Mouse (Mus musculus) liver, embryonic 11.5 days (tissue): Measurements from ENCODE around the gene Slc44a3. TPM values are rescaled to one million over a fixed set of nuclear protein-coding genes. Genes with fewer than 3 reads are reported as not detected.

Experiments used
- ATAC-seq: fragments of 200-750 bp; cut with Nextera tagmentation; replicated peaks from 2 replicates; pipeline ENCODE4 v1.8.0; 2017; ENCODE audit warnings: moderate number of reproducible peaks, mild to moderate bottlenecking, moderate TSS enrichment, moderate library complexity; ENCODE audit not compliant: low FRiP score
- DNase-seq: peaks from one replicate; pipeline ENCODE4 v3.0.0-alpha.2; 2017; ENCODE audit warnings: low spot score
- H3K27ac ChIP-seq: fragments of 300-500 bp; sonication (generic); 2 replicates; pipeline ENCODE4 v1.5.1; 2014; ENCODE audit warnings: mild to moderate bottlenecking, low read depth, low read length, control low read depth
- H3K27me3 ChIP-seq: fragments of 300-500 bp; sonication (generic); replicated peaks from 2 replicates; pipeline ENCODE4 v1.6.1; 2014; ENCODE audit warnings: low read length, mixed read lengths; ENCODE audit not compliant: control insufficient read depth, insufficient read depth
- H3K36me3 ChIP-seq: fragments of 300-500 bp; sonication (generic); 2 replicates; pipeline ENCODE4 v1.6.1; 2014; ENCODE audit warnings: mild to moderate bottlenecking, low read length, moderate library complexity, mixed read lengths; ENCODE audit not compliant: control insufficient read depth, insufficient read depth
- H3K4me1 ChIP-seq: fragments of 300-500 bp; sonication (generic); replicated peaks from 2 replicates; pipeline ENCODE4 v1.6.1; 2014; ENCODE audit warnings: low read length, mixed read lengths; ENCODE audit not compliant: control insufficient read depth, insufficient read depth
- H3K4me2 ChIP-seq: fragments of 300-500 bp; sonication (generic); 2 replicates; pipeline ENCODE4 v1.6.1; 2014; ENCODE audit warnings: mild to moderate bottlenecking, control low read depth, moderate library complexity
- H3K4me3 ChIP-seq: fragments of 300-500 bp; sonication (generic); 2 replicates; pipeline ENCODE4 v1.5.1; 2014; ENCODE audit warnings: low read depth, low read length, control low read depth
- H3K9ac ChIP-seq: fragments of 300-500 bp; sonication (generic); 2 replicates; pipeline ENCODE4 v1.6.1; 2014; ENCODE audit warnings: low read depth, low read length, control low read depth
- H3K9me3 ChIP-seq: fragments of 300-500 bp; sonication (generic); 2 replicates; pipeline ENCODE4 v1.6.1; 2016; ENCODE audit warnings: low read length, inconsistent platforms, mixed read lengths; ENCODE audit not compliant: control insufficient read depth
- WGBS: fragments of 180-500 bp; shearing (Covaris S2); extraction: QIAGEN DNeasy Blood & Tissue Kit; methylation state at CpG from one replicate; pipeline ENCODE4 v1.1.7; 2014; 5-methylcytosine and 5-hydroxymethylcytosine counted together
- polyA plus RNA-seq: library from polyadenylated mRNA; unstranded; fragments of >200 nt; fragmentation: Nextera tagmentation; extraction: Ambion mirVana; gene quantifications from 2 replicates; pipeline ENCODE4 v1.2.1, GENCODE M21; 2014

Gene Slc44a3
- polyA plus RNA-seq, 1 experiment from 2014 or later: 1.7 TPM

DNA sequence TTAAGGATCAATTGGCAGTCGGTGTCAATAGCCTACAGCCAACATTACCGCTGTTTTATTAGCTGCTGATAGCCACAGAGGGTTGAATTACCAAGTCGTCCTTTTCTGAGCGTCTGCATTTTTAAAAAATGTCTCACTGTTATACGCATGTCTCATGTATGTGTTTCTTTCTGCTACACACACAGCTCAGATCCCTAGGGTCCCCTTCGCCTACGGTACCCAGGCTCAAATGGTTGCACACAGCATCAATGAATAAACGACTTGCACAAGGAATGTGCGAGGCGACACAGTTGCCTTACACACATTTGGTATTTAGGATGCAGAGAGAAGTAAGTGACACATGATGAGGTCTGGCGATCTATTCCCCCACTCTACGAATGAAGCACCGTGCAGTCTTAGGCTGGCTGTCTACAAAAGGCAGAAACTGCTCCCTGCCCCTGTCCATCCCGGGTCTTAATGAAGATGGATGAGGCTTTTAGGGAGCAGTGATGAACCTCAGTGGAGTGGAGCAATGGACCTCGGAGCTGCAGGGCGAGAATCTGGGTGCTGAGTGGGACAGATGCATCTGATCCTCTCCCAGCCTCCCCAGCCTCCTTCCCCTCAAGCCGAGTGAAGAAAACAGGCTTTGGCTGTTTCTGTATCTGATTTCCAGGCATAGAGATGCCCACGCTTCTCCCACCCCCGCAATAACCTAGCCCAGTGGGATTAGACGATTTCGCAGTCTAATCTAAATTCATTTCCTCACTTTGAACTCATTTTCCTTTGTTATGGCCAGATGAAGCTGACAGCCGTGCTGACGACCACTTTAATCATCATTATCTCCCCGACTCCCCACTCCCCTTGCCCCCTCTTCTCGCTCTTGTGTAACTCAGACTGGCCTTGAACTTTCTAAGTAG lies 48.7 kb downstream of the Slc44a3 start:
- Histone ChIP-seq H3K9ac (no peak overlapping the region), H3K27ac (no peak overlapping the region), H3K4me2 (no peak overlapping the region), H3K9me3 (no peaks in the 10 kb centered on the region), H3K4me3 (no peak overlapping the region), H3K27me3 (no peaks in the 10 kb centered on the region), H3K36me3 (no peaks in the 10 kb centered on the region), H3K4me1 (peaks cover 12% of the 10 kb centered on the region)
- no peak for ATAC-seq
- 61% methylated on average over 25 of the region's 25 CpGs for WGBS
- DNase-seq: no peak

DNA sequence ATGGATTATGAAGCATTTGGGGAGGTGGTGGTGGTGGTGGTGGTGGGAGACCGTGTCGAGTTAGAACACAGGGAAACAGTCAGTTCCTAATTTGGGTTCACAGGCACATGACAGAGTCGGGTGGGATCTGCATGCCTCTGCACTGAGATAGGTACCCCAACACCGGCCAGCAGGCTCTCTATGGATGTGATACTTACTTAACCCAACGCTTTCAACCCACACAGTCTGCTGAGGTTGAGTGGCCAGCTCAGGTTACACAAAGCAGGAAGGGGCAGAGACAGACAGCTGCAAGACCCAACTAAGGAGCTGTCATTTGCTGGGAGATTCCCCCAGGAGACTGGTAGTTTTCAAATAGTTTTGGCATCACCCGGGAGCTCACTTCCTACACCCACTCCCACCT lies 50.6 kb downstream of the Slc44a3 start:
- WGBS: 47% methylated on average over 6 of the region's 6 CpGs
- H3K9me3 ChIP-seq: no peaks in the 10 kb centered on the region
- H3K27me3 ChIP-seq: no peaks in the 10 kb centered on the region
- no peak overlapping the region for H3K4me3 ChIP-seq
- H3K4me1 ChIP-seq: peaks cover 18% of the 10 kb centered on the region
- no peak for ATAC-seq
- H3K4me2 ChIP-seq: no peak overlapping the region
- H3K27ac ChIP-seq: no peak overlapping the region
- no peak overlapping the region for H3K9ac ChIP-seq
- H3K36me3 ChIP-seq: no peaks in the 10 kb centered on the region
- no peak for DNase-seq

DNA sequence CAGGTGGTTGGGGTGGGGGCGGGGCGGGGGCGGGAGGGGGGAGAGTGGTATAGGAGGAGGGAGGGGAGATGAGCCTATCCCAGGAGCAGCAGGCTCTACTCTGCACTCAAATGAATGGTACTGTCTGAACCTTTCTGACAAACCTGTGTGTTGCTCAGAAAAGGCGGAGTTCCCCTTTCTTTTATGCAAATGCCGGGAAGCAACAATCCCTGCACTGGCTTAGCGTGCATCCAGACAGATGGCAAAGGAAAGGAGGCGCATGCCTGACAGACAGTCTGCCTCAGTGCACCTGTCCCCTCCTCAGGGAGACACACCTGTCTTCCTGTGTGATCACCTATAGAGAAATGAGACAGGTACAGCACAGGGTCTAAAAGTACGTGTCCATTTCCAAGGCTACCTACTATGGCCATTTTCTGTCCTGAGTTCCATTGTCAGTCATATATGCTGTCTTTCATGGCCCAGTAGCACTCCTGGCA lies 51.2 kb downstream of the Slc44a3 start:
- WGBS: 64% methylated on average over 8 of the region's 8 CpGs
- H3K27me3 ChIP-seq: no peaks in the 10 kb centered on the region
- H3K36me3 ChIP-seq: no peaks in the 10 kb centered on the region
- H3K4me1 ChIP-seq: peaks cover 18% of the 10 kb centered on the region
- ATAC-seq (no peak), DNase-seq (no peak)
- no peak overlapping the region for H3K4me2 ChIP-seq
- no peak overlapping the region for H3K4me3 ChIP-seq
- H3K27ac ChIP-seq: no peak overlapping the region
- H3K9ac ChIP-seq: no peak overlapping the region
- no peaks in the 10 kb centered on the region for H3K9me3 ChIP-seq

DNA sequence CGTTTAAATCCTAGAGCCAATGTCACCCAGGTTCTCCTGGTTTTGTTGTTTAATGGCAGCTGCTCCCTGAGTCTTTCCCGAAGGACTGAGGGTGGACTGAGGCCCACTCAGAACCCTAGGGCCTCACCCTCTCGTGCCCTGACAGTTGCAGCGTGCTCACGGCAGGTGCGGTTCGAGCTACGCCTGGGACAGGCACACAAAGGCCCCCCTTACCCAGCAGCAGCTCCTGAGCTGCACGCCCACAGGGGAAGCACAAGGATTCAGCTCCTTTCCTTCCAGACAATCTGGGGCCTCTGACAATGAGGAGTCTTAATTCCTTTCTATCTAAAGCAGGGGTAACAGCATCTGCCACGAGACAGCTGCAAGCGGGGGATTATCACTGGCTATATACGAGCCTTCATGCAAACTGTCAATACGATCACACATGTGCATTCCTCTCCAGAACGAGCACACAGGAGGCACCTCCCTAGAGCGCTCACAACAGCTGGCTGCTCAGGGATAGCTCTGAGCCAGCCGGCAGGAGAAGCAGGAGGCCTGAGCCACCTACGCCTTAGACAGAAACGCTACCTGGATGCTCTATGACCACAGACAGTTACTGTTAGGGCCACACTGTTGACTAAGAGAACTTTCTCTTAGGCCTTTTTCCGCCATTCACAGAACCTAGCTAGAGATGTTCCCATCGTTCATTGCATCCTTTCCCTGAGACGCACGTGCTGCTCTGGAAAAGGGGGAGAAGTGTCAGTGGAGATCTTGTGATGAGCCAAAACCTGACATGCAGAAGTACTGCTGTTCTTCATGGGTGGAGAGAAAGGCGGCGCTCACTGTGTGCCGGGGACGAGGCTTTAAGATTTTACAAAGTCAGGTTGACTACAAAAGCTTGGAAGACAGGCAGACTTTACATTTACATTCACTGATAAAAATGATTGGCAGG lies 51.9 kb downstream of the Slc44a3 start:
- H3K9me3 ChIP-seq: no peaks in the 10 kb centered on the region
- H3K4me2 ChIP-seq: peak overlapping the region; percentile 9; the same call in 1 of the 2 replicates
- H3K4me1 ChIP-seq: peaks cover 23% of the 10 kb centered on the region
- WGBS: 59% methylated on average over 26 of the region's 26 CpGs
- no peak overlapping the region; the same call in 1 of the 2 replicates for H3K27ac ChIP-seq
- no peak overlapping the region for H3K4me3 ChIP-seq
- DNase-seq (no peak), ATAC-seq (peak; percentile 72)
- H3K27me3 ChIP-seq: no peaks in the 10 kb centered on the region
- 0 out of 2 replicates have a peak overlapping the region, but pooled peaks have one; percentile 14 for H3K9ac ChIP-seq
- no peaks in the 10 kb centered on the region for H3K36me3 ChIP-seq

DNA sequence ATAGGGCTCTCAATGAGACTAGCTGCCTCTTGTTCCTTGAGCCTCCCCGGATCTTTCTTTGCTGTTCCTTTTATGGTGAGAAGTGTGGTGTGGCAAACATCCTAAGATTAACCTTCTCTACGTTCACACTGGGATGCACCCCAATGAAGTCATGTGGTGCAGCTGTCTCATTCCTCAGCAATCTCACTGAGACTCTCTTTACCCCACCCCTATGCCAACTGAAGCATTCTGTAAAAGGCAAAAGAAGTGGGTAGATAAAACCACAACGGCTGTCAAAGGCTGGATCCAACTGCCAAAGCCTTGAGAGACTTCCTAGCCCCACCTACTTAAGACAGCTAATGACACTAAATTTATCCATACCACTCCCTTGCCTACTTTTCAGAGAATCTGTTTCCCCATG lies 57.5 kb downstream of the Slc44a3 start:
- no peaks in the 10 kb centered on the region for H3K36me3 ChIP-seq
- H3K9ac ChIP-seq: no peak overlapping the region
- no peaks in the 10 kb centered on the region for H3K27me3 ChIP-seq
- peak; percentile 82 for ATAC-seq
- H3K4me2 ChIP-seq: peak overlapping the region; percentile 1; the same call in 1 of the 2 replicates
- 46% methylated on average over 3 of the region's 3 CpGs for WGBS
- no peak overlapping the region for H3K4me3 ChIP-seq
- H3K4me1 ChIP-seq: peaks cover 21% of the 10 kb centered on the region
- peak overlapping the region; percentile 67 for H3K27ac ChIP-seq
- no peaks in the 10 kb centered on the region for H3K9me3 ChIP-seq
- DNase-seq: no peak

DNA sequence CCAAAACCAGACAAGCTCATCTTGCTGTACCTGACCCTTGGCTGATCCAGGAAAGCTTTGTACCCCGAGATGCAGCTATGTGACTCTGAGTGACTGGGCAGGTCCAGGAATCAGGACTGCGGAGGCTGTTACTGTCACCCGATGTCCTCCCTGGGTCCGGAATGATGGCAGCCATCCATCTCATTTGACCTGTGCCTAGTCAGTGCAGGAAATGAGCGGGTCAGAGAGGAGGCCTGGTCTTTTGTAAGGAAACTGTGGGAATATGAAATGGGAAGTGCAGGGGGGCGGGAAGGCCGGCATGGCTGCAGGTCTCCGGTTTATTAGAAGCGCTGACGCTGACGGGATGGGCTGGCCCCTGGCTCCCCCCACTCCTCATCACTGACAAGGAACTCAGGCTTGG lies 60.5 kb downstream of the Slc44a3 start:
- Histone ChIP-seq H3K27ac (no peak overlapping the region; the same call in 1 of the 2 replicates), H3K4me3 (no peak overlapping the region), H3K9me3 (no peaks in the 10 kb centered on the region), H3K4me2 (no peak overlapping the region), H3K4me1 (peaks cover 31% of the 10 kb centered on the region), H3K27me3 (no peaks in the 10 kb centered on the region), H3K9ac (no peak overlapping the region), H3K36me3 (no peaks in the 10 kb centered on the region)
- no peak for ATAC-seq
- DNase-seq: no peak
- 73% methylated on average over 11 of the region's 11 CpGs for WGBS

DNA sequence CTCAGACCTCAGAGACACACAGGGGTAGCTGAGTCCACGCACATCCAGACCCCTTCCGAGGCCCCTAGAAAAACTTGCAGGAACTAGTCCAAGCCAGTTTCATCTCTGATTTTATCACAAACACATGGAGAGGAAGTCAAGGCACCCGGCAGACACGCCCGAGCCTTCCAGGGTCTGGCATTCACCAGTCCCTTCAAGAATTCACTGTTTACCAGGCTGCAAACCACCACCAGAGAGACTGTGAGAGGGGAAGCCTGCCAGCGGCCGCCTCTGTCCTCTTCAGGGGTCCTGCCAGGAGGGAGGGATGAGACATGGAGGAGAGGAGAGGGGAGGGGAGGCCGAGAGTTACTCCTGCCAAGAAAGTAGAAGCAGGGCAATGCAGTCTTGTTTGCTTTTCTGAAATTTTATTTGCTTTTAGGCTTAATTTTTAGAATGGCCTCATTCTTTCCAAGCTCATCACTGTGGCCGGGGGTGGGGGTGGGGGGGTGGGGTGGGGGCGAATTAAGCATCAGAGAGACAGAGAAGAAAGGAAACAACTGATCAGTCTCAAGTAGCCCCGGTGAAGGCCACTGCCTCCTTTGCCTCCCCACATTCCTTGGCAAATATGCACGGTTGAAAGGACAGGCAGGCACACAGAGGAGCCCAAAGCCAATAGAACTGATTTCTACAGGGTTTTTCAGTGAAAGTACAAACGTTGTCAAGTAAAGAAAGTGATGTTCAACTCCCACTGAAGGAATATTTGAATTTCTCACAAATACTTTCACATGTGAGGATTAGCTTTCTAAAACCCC lies 62.8 kb downstream of the Slc44a3 start:
- Histone ChIP-seq H3K27ac (0 out of 2 replicates have a peak overlapping the region, but pooled peaks have one; percentile 5), H3K9ac (peak overlapping the region; percentile 53; the same call in 1 of the 2 replicates), H3K4me3 (no peak overlapping the region), H3K9me3 (no peaks in the 10 kb centered on the region), H3K27me3 (no peaks in the 10 kb centered on the region), H3K36me3 (no peaks in the 10 kb centered on the region), H3K4me2 (peak overlapping the region; percentile 49), H3K4me1 (peaks cover 20% of the 10 kb centered on the region)
- peak; percentile 57 for ATAC-seq
- WGBS: 9% methylated on average over 13 of the region's 13 CpGs
- DNase-seq: peak; percentile 51

DNA sequence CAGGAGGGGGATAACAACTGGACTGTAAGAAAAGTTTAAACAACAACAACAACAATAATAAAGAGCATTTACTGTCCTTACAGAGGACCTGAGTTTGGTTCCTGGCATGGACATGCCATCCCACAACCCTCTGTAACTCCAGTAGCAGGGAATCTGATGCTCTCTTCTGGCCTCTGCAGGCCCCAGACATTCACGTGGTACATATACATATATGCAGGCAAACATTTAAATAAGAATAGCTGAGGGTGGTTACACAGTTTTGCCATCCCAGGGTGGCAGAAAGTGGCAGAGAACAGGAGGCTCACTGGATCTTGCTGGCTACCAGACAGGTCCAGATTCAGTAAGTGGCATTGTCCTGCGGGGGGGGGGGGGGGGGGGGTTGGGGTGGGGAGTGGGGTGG lies 64.1 kb downstream of the Slc44a3 start:
- Histone ChIP-seq H3K4me1 (peaks cover 19% of the 10 kb centered on the region), H3K27ac (no peak overlapping the region), H3K36me3 (no peaks in the 10 kb centered on the region), H3K27me3 (no peaks in the 10 kb centered on the region), H3K4me3 (no peak overlapping the region), H3K4me2 (no peak overlapping the region), H3K9ac (no peak overlapping the region), H3K9me3 (no peaks in the 10 kb centered on the region)
- 18% methylated on average over 1 of the region's 2 CpGs for WGBS
- ATAC-seq: no peak
- DNase-seq: no peak
